Mouse (Mus musculus) ZHBTc4 (cell line): ENCODE measurements at regions not wholly inside any gene's neighbourhood (a gene's known extent, or its start where the extent isn't known, plus 50 kb on each side); places are given as distances from the start of the nearest gene placed in this dataset.
A peak's percentile ranks its signal among the peaks of the same experiment; 100 is the strongest.

ENCODE experiments used
- DNase-seq: peaks from one replicate; pipeline ENCODE4 v3.0.0-alpha.2; 2011; ENCODE audit warnings: low read depth, low spot score

DNA sequence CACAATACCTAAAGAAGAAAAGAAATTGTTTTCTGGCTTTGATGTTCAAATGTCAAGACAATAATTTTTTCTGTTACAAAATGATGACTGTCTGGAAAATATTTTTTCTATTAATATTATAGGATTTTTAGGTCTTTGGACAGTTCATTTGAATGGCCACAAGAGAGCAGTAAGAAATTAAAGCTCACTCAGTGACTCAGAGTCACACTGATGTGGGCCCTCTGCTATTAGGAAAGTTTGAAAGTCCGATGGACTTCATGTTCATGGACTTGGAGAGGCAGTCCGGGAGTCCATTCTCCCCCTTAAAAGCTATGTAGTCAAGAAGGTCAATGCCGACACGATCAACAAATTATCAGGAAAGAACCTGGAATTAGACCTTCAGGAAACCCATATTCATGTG, 657.0 kb downstream of the Mecom start:
- DNase-seq = no peak

GRCm38 (mm10) chr3:29890286-29890685, 657.5 kb downstream of the Mecom start:
- DNase-seq = no peak

DNA sequence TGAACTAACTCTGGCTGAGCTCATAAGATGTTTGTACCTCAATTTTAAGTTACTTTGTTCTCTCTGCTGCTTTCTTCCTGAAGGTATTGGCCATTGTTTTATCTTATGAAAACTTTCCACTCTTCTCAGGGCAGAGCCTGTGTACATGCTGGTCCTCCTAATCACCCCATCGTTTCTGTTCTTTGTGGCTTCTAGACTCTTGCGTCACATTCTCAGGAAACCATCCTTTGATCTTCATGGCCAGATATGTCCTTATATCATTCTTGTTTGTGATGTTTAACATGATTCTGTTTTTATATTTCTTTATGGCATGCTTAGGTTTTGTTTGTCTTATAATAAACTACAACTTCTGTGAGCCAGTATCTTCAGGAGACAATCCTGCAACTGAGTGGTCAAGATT, 658.2 kb downstream of the Mecom start:
- DNase-seq = no peak

DNA sequence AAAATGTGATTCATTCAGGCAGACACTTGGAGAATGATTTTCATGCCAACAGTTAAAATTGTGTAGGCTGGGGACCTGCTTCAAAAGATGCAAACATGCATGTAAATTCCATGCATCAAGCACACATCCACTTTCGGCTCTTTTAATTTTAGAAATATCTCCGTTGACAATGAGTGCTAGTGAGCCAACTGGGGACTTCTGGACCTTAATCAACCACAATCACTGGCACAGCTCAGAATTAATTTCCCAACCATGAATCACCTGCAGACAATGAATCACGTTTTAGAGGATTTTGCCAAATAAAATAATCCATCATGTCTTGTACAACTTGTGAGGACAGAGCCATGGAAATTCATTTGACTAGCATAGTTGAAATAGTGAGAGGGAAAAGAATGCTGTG, 667.8 kb downstream of the Mecom start:
- no peak for DNase-seq

DNA sequence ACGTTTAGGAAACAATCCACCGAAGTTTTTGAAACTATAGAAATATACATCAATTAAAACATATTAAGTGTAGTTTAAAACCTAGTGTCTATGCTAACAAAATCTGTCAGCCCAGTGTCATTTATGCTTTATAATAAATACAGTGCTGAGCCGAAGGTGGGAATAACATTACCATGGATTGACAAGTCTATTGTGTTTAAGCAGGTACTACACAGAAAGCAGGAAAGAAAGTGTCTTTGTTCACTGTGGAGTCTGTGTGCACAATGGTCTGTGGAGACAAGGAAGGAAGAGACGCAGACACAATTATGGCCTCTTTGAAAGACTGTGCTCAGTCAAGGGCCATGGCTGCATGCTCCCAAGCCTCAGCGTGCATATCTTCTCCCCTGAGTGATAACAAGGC, 672.0 kb downstream of the Mecom start:
- no peak for DNase-seq

- DNase-seq = no peak
These were observed 685.4 kb downstream of the Mecom start for GRCm38 (mm10) chr3:29862437-29862836.

DNA sequence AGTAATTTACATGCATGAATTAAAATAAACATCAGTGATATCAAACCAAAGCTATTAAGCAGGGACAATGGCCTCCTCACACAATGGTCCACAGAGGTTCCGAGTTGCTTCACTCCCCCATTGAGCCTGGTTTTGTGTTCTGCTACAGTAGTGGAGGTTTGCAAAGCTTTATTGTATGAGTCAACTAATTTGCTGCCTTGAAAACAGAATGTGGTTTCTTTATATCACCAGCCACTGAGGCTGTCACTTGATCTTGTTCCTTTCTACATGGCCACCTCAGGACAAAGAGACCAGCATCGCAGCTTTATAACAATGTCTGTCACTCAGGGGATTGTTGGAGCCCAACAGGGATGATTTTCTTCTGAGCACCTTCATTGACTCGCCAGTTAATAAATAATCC, 695.3 kb downstream of the Mecom start:
- no peak for DNase-seq

- no peak for DNase-seq
These were observed 712.4 kb downstream of the Mecom start for GRCm38 (mm10) chr3:29835432-29835831.

- no peak for DNase-seq
These were observed 712.9 kb downstream of the Mecom start for GRCm38 (mm10) chr3:29834884-29835283.

GRCm38 (mm10) chr3:29831346-29831745, 716.5 kb downstream of the Mecom start:
- no peak for DNase-seq

DNA sequence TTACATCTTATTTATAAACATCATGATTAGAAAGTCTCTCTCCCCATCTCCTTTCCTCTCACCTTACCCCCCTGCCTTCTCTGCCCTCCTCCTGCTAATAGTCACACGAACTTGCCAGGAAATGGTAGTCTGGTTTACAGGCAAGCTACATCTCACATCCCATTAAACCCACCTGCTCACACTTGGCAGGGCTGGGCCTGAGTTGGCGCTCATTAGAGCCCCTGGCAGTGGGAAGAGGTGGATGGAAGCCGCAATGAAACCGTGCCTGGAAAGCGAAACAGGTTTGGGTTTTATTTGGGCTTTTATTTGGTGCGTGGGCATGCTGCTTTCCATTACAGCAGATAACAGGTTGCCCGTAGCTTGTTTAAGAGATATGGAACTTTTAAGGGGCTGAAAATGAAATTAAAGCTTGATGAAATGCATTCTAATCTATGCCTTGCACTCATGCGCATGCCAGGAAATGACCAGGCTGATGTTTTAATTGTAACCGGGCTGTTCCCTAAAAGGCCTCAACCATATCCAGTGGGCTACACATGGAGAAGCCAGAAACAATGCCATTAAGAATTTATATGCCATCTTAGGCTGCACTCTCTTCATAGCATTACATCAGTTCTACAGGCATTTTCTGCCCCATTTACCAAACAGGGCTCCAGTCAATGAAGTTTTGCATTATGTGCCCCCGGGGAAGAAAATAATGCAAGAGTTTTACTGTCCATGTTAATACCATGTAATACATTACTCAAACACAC, 725.0 kb downstream of the Mecom start:
- DNase-seq = no peak

GRCm38 (mm10) chr3:29816964-29817363, 730.8 kb downstream of the Mecom start:
- DNase-seq = no peak

GRCm38 (mm10) chr3:29813276-29813675, 731.5 kb downstream of the Egfem1 start:
- no peak for DNase-seq

DNA sequence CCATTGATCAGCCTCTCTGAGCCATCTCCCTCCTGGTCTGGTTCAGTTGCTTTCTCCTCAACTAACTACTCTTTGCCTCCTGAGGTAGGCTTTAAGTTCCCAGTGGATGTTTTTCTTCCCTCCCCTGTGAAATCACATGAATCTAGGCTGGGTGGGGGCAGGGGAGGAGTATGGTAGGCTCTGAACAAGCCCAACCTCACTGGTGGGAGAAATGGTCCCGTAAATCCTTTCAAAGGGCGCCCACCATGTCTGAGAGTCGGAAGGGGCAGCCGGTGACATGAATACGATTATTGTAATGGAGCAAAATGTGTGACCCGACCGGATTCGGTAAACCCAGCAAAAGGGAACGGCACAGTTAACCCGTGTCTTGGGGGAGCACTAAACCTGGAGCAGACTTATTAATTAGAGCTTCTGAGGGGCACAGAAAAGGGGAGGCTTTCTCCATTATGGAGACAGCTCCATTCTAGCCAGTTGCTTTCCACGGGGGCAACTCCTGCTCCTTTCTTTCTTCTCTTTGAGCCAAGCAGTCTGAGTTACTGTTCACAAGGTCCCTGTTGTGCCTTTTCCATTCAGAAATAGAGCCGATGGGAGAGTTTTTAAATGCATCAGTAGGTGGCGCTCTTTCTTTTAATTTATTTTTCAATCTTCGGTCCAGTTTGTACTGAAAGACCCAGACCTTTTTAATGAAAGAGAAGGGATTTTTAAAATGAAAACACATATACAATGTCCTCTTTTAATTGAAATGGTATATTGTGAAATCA, 730.8 kb downstream of the Egfem1 start:
- DNase-seq = peak; percentile 51

DNA sequence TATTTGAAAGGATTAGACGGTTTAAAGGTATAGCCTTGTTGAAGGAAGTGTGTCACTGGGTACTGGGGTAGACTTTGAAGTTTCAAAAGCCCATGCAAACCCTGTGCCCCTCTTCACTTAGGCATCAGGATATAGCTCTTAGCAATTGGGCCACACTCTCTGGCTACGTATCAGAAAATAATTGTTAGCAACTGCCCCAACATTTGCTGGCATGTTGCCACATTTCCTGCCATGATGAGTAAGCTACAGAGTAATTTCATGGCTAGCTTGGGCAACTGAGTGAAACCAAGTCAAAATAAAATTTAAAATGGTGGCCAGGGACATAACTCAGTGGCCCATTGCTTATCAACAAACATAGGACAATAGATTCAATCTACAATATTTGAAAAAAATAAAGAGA, 724.2 kb downstream of the Egfem1 start:
- DNase-seq = no peak

- no peak for DNase-seq
These were observed 721.6 kb downstream of the Egfem1 start for GRCm38 (mm10) chr3:29803456-29803855.

- DNase-seq = no peak
These were observed 719.3 kb downstream of the Egfem1 start for GRCm38 (mm10) chr3:29801081-29801480.

DNA sequence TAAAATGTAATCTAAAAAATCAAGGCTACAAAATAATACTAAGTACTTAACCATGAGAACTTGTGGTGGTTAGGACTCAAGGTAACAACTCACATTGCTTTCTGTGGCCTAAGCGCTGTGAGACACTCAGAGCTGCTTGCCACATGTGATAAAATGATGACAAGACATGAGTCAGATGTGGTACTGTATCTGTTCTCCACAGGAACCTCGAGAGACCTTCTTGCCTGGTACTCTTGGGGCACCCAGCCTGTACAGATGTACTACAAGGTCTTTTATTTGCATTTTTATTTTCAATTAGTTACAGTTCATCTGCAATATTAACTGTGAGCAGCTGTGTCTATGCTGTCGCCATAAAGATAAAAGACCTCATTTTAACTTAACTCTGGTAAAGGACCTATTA, 692.5 kb downstream of the Egfem1 start:
- DNase-seq = no peak

GRCm38 (mm10) chr3:29771194-29771593, 689.4 kb downstream of the Egfem1 start:
- no peak for DNase-seq

GRCm38 (mm10) chr3:29768592-29768991, 686.8 kb downstream of the Egfem1 start:
- peak; percentile 60 for DNase-seq

DNA sequence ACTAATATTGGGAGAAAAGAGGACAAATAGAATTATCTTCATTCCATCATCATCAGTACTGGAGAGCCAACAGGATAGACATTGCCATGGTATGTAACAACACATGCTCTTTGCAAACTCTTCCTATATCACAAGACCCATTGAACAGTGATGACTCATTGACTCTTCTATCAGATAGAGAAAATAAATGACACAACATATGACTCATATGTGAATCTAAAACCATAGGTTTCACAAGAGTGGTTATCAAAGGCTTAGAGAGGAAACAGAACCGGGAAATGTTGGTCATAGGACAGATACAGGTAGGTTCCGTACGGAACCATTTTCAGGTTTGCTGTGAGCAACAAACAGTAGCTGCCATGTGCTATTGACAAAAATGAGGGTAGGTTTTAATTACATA, 682.2 kb downstream of the Egfem1 start:
- no peak for DNase-seq

DNA sequence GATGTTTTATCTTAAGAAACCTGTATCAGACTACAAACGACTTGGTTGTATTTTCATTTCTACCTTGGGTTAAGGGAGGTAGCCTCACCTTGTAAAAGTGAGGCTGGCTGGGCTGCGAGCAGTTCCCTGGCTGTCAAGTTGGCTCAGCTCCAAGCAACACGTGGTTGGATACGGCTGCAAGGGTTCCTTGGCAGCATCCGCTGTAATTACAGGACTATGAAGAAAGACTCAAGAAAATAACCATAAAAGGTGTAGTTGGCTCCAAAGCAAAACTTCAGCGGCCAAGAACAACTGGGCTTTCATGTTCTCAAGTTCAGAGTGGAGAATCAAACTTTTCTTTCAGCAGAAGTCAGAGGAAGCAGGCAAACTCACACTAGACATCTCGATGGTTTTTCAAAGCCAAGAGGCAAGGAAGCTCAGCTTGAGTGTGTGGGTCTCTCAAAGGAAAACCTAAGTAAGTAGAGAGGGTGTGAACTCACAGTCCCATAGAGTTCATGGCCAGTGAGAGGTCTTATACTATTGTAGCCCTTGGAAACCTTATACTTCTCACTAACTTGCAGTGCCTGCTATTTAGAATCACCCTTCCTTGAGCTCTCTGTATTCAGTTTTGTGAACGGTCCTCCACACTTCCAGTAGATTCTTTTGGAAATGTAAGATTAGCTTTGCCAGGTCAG, 676.1 kb downstream of the Egfem1 start:
- no peak for DNase-seq
